Mouse (Mus musculus) erythroblast, embryonic 14.5 days (primary cell): ENCODE measurements around the gene Mtmr3. TPM values are rescaled to one million over a fixed set of nuclear protein-coding genes. Genes with fewer than 3 reads are reported as not detected.

ENCODE experiments used
- H3K27me3 ChIP-seq: 2 replicates; pipeline ENCODE4 v1.6.1; 2012; ENCODE audit warnings: inconsistent platforms; ENCODE audit not compliant: control insufficient read depth
- H3K36me3 ChIP-seq: 2 replicates; pipeline ENCODE4 v1.6.1; 2012; ENCODE audit warnings: mild to moderate bottlenecking, inconsistent platforms; ENCODE audit not compliant: control insufficient read depth
- H3K4me1 ChIP-seq: 2 replicates; pipeline ENCODE4 v1.6.1; 2012; ENCODE audit warnings: inconsistent platforms; ENCODE audit not compliant: control insufficient read depth
- H3K4me3 ChIP-seq: replicated peaks from 2 replicates; pipeline ENCODE3; 2012; ENCODE audit warnings: moderate library complexity, mild to moderate bottlenecking, inconsistent platforms
- H3K9me3 ChIP-seq: 2 replicates; pipeline ENCODE4 v1.6.1; 2012; ENCODE audit warnings: low read length, inconsistent platforms, mixed read lengths; ENCODE audit not compliant: control insufficient read depth
- GATA1 ChIP-seq: IDR thresholded peaks from 2 replicates; pipeline ENCODE4 v1.6.1; 2012; ENCODE audit warnings: low read length, inconsistent platforms, mixed read lengths
- TAL1 ChIP-seq: IDR thresholded peaks from 3 replicates; pipeline ENCODE4 v1.6.1; 2012; ENCODE audit warnings: low read length, inconsistent platforms, mixed read lengths
- polyA plus RNA-seq: library from polyadenylated mRNA; stranded (reverse); fragments of >175 nt; gene quantifications from 2 replicates; pipeline ENCODE4 v1.2.3, GENCODE M21; 2012

Mtmr3 gene
- polyA plus RNA-seq, 1 experiment, result 4.2 TPM

DNA sequence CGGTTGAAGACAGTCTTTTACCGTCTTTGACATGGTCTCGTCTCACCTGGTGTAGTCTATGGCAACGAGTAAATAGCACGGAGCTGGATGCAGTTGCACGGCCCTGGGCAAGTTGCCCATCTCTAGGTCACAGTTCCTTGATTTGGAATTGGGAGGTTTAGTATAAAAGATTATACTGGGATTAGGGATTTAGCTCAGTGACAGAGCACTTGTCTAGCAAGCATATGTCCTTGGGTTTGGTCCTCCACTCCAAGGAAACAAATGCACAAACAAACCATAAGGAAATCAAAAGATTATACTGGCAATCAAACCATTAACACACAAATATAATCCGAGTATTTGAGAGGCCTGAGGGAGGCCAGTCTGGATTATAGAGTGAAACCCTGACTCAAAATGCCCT, 33.0 kb upstream of the Mtmr3 start:
- H3K36me3 ChIP-seq, result no peaks in the 10 kb centered on the region
- no peak overlapping the region for H3K4me3 ChIP-seq
- TF ChIP-seq TAL1 (no peak), GATA1 (no peak)
- peaks cover 31% of the 10 kb centered on the region for H3K27me3 ChIP-seq
- H3K9me3 ChIP-seq, result no peaks in the 10 kb centered on the region
- H3K4me1 ChIP-seq, result no peaks in the 10 kb centered on the region

DNA sequence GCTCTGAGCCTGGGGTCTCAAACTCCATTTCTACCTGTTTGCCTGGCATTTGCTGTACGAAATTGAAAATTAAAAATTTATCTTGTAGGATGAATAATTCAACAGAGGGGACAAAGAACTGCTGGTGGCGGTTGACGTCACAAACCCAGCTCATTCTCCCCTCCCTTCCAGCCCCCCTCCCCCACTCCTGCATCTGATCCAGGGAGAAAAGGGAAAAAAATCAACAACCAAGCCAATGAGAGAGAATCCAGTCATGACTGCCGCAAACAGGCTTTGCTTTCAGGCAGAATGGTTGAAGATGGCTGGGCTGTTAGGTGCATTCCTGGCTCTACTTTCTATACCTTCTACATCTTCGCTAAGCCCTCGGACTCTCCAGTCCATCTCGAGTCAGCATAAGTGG, 31.3 kb upstream of the Mtmr3 start:
- no peak for TF ChIP-seq GATA1
- no peak for TF ChIP-seq TAL1
- Histone ChIP-seq H3K4me1 (no peaks in the 10 kb centered on the region), H3K36me3 (no peaks in the 10 kb centered on the region), H3K27me3 (peaks cover 31% of the 10 kb centered on the region), H3K4me3 (no peak overlapping the region), H3K9me3 (no peaks in the 10 kb centered on the region)

DNA sequence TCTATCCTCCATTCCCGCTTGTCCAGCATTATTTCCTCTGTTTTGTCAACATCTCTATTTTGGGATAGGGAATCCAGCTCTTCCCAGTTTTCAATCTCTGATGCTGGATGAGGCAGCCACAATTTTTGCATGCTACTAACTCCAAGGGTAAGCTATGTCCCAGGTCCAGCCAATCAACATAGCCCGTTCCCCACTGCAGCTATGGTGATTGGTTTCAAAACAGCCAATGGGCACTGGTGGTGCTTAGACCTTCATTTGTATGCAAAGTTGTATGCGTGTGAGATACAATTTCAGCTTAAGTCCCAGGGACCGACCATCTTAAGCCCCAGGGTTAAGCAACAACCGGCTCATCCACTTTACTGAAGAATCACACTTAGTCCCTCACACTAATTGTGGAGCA, 28.3 kb upstream of the Mtmr3 start:
- Histone ChIP-seq H3K4me1 (no peaks in the 10 kb centered on the region), H3K9me3 (no peaks in the 10 kb centered on the region), H3K36me3 (no peaks in the 10 kb centered on the region), H3K27me3 (peaks cover 26% of the 10 kb centered on the region), H3K4me3 (no peak overlapping the region)
- TF ChIP-seq GATA1, result no peak
- TF ChIP-seq TAL1, result no peak

DNA sequence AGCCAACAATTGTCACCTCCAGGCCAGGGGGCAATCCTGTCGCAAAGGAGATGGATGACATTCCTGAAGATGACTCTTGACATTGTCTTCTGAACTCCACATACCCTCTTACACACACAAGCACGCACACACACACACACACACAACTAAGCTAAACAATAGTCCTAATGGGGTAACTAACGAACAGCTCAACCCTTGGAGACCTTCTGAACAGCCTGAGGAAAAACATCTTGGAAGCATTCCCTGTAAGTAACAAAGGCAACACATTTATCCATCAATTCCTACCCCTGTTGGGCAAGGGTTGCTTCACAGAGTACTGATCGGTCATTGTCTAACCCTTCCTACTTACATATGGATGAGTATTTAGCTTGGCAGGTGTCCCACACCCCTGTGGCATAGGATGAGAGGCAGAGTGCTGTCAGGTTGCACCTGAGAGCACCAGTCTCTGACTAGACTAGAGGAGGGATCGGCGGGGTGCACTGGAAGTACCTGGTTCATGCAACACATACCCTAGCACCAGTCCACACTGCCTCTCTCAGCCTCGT, 27.9 kb upstream of the Mtmr3 start:
- Histone ChIP-seq H3K9me3 (no peaks in the 10 kb centered on the region), H3K36me3 (no peaks in the 10 kb centered on the region), H3K27me3 (peaks cover 26% of the 10 kb centered on the region), H3K4me1 (no peaks in the 10 kb centered on the region), H3K4me3 (no peak overlapping the region)
- TF ChIP-seq TAL1 (no peak), GATA1 (no peak)

DNA sequence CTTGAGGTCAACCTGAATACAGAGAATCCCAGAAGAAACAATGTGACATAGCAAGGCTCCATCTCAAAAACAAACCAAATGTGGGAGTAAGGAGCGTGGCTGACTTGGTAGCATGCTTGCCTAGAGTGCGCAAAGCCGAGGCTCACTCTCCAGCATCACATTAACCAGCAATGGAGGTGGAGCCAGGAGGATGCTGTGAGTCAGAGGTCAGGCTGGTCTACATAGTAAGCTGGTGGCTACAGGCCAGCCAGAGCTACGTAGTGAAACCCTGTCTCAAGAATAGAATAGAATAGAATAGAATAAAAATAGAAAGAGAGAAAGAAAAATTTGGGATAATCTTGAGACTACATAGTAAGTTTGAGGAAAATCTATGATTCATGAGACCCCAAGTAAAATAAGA, 27.2 kb upstream of the Mtmr3 start:
- H3K4me1 ChIP-seq, result no peaks in the 10 kb centered on the region
- peaks cover 26% of the 10 kb centered on the region for H3K27me3 ChIP-seq
- no peak for TF ChIP-seq TAL1
- no peak for TF ChIP-seq GATA1
- H3K4me3 ChIP-seq, result no peak overlapping the region
- H3K36me3 ChIP-seq, result no peaks in the 10 kb centered on the region
- H3K9me3 ChIP-seq, result no peaks in the 10 kb centered on the region

DNA sequence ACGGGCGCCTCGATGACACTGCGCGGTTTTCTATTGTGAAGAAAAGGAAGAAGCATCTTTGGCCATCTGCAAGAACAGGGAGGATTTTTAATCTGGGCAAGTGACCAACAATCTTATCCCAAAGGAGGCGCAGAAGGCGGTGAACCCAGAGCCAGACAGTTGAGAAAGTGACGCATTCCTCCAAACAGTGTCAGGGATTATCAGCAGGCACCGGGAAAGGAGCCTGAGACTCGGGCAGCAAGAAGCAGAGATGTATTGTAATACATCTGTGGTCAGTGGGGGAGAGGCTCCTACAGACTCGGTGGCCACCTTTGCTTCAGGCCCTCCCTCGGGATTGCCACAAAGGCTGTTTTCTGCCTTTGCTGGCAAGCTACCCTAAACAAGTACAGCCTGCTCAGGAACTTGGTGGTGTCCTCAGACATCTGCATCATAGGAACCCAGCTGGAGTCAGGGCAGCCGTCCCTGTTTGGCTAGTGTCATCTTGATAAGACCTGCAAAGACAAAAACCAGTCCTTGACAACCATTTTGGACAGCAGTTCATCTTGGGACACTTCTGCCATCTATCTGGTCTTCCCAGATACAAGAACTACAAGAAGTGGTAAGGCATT, 25.9 kb upstream of the Mtmr3 start:
- no peaks in the 10 kb centered on the region for H3K36me3 ChIP-seq
- no peaks in the 10 kb centered on the region for H3K4me1 ChIP-seq
- H3K9me3 ChIP-seq, result no peaks in the 10 kb centered on the region
- TF ChIP-seq GATA1 (no peak), TAL1 (no peak)
- H3K27me3 ChIP-seq, result peaks cover 26% of the 10 kb centered on the region
- H3K4me3 ChIP-seq, result no peak overlapping the region

DNA sequence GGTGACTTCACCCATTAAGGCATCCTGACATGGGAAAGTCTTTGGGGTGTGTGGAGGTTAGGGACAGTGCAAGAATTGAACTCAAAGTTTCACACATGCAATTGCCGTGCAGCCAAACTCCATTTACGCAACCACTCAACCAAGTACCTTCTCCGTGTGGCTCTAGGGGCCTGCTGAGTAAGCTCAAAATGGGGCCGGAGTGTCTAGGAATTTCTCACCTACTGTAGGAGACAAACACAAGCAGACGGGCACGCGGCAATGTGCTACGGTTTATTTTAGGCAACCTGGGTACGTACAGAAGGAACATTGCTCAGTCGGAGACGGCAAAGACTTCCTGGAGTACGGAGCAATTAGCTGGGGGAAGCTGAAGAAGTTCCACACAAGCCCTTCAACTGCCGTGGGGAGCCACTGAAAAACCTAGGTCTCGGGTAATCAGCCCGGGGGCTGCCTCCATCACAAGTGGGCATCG, 25.4 kb upstream of the Mtmr3 start, which contains the start of gene Gm11032:
Gene Gm11032 (plus strand): TSS at position 51 of the 469 bp plus-strand sequence.
- Histone ChIP-seq H3K9me3 (no peaks in the 10 kb centered on the region), H3K4me1 (no peaks in the 10 kb centered on the region), H3K27me3 (peaks cover 26% of the 10 kb centered on the region), H3K4me3 (no peak within 1 kb of the TSS), H3K36me3 (no peaks in the 10 kb centered on the region)
- TF ChIP-seq GATA1 (no peak), TAL1 (no peak)

DNA sequence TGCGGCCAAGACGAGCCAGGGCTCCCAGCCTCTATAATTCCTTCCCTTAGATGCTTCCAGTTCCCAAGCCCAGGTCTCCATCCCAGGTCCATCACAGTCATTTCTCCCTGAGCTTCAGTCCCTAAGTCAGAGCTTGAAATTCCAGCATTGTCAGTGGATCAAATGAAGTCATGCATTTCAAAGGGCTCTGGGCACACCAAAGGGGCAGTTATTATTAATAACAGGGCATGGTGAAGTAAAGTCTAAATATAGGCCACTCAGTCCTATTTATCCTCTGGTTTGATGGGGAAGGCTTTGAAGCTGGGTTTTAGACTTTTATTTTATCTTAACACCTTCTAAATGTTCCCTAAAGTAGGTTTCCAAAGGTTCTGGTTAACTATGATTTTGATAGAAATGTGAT, 17.2 kb upstream of the Mtmr3 start:
- TF ChIP-seq GATA1 (no peak), TAL1 (no peak)
- H3K4me1 ChIP-seq, result no peaks in the 10 kb centered on the region
- H3K4me3 ChIP-seq, result no peak overlapping the region
- peaks cover 51% of the 10 kb centered on the region for H3K27me3 ChIP-seq
- no peaks in the 10 kb centered on the region for H3K9me3 ChIP-seq
- H3K36me3 ChIP-seq, result no peaks in the 10 kb centered on the region

DNA sequence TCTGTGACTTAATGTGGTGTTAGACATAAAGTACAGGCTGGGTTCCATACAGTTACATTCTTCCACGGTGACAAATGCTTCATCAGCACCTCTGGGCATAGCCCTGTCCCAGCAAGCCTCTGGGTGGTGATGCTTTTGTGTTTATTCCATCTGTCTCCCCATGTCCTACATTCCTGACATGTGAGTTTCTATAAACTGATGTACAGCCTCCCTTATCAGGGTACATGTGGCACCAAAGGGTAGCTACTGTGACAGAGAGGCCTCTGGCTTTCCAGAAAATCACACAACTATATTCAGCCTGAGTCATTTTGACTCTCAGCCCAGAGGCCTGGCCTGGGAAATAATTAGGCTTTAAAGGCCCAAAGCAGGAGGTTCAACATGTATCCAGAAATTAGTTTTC, 11.9 kb upstream of the Mtmr3 start:
- TF ChIP-seq GATA1 (no peak), TAL1 (no peak)
- peaks cover 3% of the 10 kb centered on the region; the same call in 1 of the 2 replicates for H3K9me3 ChIP-seq
- peaks cover 68% of the 10 kb centered on the region for H3K27me3 ChIP-seq
- no peaks in the 10 kb centered on the region for H3K36me3 ChIP-seq
- peaks cover 13% of the 10 kb centered on the region for H3K4me1 ChIP-seq
- H3K4me3 ChIP-seq, result no peak overlapping the region
